Mouse (Mus musculus) ZHBTc4 (cell line): ENCODE results near the gene Samd8.

Experiments
- DNase-seq: peaks from one replicate; pipeline ENCODE4 v3.0.0-alpha.2; 2011; ENCODE audit warnings: low read depth, low spot score

Samd8 gene

GRCm38 (mm10) chr14:21750008-21750880 lies at the start of gene Samd8:
Gene Samd8, plus strand, starts transcription at chr14:21750531.
- DNase-seq, result peak; percentile 90

GRCm38 (mm10) chr14:21702691-21703090 lies 47.6 kb upstream of the Samd8 start:
- DNase-seq, result no peak

GRCm38 (mm10) chr14:21703255-21703654 lies 47.1 kb upstream of the Samd8 start:
- no peak for DNase-seq

DNA sequence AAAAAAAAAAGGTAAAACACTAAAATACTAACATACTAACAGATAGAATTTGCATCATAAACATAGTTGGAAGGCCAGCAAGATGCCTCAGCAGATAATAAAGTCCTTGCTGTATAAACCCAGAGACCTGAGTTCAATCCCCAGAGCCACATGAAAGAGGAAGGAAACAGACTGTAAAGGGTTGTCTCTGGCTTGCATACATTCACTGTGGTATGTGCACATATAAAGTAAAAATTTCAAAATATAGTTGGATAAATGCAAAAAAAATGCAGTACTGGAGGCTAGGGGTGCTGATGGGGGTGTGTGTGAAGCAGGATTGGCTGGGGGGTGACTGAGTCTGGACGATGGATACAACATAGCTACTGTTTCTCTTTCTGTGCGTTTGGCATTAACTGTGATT lies 44.9 kb upstream of the Samd8 start:
- DNase-seq, result no peak

- DNase-seq, result no peak
These were observed 43.4 kb upstream of the Samd8 start for GRCm38 (mm10) chr14:21706759-21707571.

DNA sequence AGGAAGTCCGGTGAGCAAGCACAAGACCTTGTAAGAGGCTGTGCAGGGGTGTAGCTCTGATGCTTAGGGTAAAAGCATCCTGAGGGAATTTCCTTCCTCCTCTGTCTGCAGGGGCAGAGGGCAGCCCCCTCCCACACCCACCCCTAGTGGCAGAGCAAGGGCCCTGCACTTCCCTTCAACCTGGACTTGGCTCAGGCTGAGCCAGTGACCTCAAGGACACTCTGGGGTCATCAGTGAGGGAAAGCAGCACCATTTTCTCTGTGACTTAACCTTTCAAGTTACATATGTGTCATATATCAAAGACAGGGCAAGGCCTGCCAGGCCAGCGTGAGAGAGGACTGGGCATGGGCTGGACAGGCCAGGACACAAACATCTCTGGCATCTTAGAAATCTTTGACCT lies 40.8 kb upstream of the Samd8 start:
- DNase-seq, result peak; percentile 36

DNA sequence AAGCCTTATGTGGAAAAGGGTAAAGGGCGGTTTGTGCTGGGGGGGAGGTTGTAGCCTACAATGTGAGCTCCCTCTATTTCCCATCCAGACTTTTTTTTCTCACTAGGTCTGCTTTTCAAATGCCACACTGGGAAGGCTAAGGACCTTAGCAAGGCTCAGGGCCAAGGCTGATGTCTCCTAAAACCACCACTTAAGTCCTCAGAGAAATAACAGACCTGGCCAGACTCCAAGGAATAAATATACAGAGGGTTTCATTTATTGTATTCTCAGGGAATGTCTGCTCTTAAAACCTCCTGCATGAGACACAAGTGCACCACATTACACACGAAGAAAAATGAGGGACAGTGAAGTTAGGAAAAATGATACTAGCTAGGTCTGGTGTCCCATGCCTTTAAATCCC lies 39.1 kb upstream of the Samd8 start:
- DNase-seq, result no peak

DNA sequence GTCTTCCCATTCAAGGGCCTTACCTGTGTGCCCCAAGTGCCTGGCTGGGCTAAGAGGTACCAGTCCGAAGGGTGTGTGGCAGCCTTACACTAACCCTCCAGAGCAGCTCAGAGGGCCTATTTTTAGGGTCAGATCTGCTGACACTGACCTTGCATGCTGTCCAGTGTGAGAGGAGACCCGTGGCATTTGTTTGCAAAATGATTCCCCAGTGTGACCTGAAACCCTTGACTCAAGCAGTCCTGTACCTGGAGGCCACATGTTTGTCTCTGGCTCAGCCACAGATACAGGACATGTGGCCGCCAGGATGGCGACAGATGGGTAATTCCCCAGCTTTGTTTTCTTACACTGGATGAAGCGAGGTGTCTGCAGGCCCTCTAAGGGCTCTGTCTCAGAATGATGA lies 35.8 kb upstream of the Samd8 start, which contains the start of gene Dupd1:
Gene Dupd1 (minus strand): TSS at position 91 of the 400 bp plus-strand sequence.
- no peak for DNase-seq

GRCm38 (mm10) chr14:21719646-21720383 lies 30.5 kb upstream of the Samd8 start:
- no peak for DNase-seq

GRCm38 (mm10) chr14:21720430-21721205 lies 29.7 kb upstream of the Samd8 start:
- DNase-seq, result no peak

GRCm38 (mm10) chr14:21722021-21722698 lies 28.2 kb upstream of the Samd8 start:
- no peak for DNase-seq

DNA sequence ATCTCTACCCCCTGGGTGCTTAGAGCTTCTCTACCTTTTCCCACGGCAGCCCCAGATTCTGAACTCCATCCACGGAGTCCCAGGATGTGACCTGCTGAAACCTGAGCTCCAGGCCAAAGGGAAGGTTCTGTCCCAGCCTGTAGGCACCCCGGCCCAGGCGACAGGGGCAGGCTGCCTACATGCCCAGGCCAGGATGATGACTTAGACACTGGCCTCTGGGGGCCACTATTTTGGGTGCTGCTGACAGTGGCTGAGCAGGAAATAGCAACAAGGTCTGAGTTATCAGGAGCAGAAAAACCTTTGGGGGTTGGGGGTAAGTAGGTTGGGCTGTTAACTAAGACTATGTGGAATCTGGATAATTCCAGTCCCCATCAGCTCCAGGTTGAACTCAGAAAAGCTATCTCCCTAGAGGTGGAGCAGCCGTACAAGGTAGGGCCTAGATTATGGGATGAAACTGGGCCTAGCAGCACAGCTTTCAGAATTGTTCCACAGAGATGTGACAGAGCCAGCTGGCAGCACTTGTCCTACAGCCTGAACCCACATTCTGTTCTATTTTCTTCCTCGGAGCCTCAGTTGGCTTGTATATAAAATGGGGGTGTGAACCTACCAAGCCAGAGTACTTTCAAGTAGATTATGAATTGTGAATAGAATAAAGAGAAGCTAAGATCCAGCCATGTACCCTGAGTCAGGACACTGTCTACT lies 21.1 kb upstream of the Samd8 start:
- DNase-seq, result no peak

DNA sequence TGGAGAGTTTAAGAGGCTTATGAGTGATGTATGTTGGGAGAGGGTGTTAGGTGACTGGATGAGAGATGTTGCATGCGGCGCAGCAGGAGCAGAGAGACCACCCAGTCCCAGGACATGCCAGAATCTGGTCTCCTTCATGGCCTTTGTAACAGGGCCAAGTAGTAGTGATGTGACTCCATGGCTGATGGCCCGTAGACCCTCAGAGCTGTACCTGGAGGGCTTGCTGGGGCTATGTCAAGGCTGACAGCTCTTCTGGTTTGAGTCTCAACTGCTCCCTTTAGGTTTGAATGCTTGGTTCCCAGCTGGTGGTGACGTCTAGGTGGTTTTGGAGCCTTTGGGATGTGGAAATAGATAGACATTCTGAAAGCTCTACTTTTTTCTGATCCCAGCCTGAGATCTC lies 20.4 kb upstream of the Samd8 start:
- no peak for DNase-seq

- DNase-seq, result no peak
These were observed 17.0 kb upstream of the Samd8 start for GRCm38 (mm10) chr14:21733131-21733905.

- DNase-seq, result no peak
These were observed 10.0 kb upstream of the Samd8 start for GRCm38 (mm10) chr14:21740345-21740744.

- no peak for DNase-seq
These were observed 9.0 kb upstream of the Samd8 start for GRCm38 (mm10) chr14:21741314-21741713.

- DNase-seq, result peak; percentile 87
These were observed 8.5 kb upstream of the Samd8 start for GRCm38 (mm10) chr14:21741786-21742185.

DNA sequence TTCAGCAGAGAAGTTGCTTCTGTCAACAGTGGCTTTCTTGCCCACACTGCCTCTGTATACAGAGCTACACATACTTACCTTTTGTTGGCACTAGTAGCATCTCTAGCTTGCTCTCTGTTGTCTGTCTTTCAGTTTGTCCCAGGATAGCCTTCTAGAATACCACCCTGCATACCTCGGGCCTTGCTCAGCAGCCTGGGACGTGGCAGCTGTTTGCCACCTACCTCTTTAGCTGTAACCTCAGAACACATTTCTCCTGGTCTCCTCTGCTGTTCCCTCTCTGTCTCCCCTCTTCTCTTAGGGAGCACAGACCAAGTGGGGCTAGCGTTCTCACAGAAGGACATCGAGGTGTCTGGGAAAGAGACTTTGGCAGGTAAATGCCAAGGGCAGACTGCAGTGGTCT lies 7.9 kb upstream of the Samd8 start:
- no peak for DNase-seq

GRCm38 (mm10) chr14:21744169-21744568 lies 6.2 kb upstream of the Samd8 start:
- DNase-seq, result no peak
